Mouse (Mus musculus): ENCODE results near the gene Slc28a2. TPM values are rescaled to one million over a fixed set of nuclear protein-coding genes. Genes with fewer than 3 reads are reported as not detected.
A peak's percentile ranks its signal among the peaks of the same experiment; 100 is the strongest.
"Not testable (repeated sequence)": the region's sequence is repeated elsewhere in the genome, so short reads cannot be mapped to it uniquely, and the experiment has no call there.

Slc28a2 gene
- total RNA-seq, 2 experiments from 2014 or later: 1.8 to 2.4 TPM

DNA sequence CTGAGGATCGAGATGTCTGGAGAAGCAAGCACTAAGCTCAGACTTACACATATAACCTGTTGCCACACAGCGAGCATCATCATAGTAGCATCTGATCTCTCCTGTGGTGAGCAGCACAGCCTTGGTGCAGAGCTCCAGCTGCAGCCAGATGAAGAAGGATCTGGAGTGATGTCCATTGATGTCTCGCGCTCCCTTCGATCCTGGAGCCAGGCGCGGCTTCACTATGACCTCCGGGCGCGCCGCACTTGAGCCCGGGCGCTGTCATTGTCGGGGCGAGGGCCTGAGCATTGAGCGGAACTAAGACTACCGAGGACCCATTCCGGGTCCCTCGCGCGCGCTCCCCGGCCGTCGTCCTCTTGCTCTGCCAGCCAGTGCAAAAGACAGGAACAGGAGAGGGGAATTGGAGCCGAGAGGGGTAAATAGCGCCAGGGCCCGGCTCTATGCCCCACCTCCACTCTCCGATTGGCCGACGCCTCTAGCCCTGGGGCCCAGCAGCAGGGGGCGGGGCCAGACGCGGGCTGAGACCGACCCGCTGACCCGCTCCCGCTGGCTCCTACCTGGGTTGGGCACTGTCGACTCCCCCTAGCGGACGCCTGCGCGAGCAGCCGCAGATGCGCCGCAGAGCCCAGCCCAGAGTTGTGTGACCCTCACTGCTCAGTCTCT, 41.2 kb downstream of the Slc28a2 start:
- peak; percentile 74 to 86 for DNase-seq (ENCODE audit: low spot score in 2 of 2)

DNA sequence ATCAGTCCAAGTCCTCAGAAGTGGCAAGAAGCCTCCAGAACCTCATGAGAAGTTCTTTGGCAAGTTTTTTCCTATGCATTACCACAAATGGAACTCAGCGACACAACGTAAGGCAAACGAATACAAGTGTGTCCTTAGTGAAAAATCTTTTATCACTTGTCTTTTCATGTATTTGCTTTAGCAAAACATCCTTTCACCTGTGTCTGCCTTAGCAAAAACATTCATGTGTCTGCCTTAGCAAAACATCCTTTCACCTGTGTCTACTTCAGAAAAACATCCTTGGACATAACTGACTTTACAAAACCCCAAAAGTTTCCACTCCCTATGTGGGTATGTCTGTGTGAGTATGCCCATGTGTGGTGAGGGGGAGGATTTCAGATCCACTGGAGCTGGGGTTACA, 42.9 kb downstream of the Slc28a2 start:
- DNase-seq (ENCODE audit: low spot score in 2 of 2): no peak

DNA sequence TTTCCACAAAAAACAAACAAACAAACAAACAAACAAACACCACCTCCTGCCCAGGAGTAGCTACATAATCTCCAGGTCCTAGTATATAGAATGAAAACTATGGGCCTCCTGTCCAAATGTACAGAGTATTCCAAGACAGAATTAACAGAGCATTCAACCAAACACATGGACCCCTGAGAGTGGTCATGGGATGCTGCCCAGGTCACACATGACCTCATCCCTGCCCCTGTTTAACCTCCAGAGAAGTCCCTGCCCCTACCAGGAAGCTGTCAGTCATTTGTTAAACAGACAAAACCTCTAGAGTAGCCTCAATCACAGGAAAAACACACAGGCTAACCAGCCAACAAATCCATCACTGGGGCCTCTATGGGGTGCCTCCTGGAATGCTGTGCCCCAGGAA, 50.3 kb downstream of the Slc28a2 start:
- no peak for DNase-seq (ENCODE audit: low spot score in 2 of 2)

DNA sequence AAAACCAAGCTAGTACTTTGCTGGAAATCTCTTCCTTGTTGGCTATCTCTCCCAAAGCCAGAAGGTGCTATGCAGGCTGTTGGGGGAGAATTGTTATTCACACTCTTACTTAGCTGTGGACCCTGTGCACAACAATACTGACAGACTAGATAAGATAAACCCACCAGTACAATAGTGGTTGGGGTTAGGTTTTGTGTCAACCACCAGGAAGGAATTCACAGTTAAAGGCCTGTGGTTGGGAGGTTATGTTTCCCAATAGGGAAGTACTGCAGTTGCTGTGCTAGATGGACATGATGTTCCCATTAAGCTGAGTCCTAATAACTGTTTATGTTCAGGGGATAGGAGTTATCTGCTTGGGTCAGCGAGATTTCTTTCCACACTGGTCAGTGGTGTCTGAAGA, 57.5 kb downstream of the Slc28a2 start:
- not testable (repeated sequence) for DNase-seq (ENCODE audit: low spot score in 2 of 2)

DNA sequence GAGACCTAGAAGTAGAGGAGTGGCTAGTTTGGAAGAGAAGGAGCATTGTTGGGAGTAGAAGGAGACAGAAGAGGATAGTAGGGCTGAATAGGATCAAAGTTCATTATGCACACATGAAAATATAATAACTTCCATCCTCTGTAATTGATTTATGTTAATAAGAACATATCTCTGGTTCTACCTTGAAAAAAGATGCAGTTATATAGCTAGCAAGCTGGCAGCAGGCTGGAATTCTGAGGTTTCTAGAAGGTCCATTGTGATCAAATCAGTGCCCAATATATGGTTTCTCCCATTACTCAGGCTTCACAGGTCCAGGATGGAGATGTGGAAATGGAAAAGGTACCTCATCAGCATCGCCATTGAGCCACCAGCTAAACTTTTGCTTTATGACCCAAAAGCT, 58.4 kb downstream of the Slc28a2 start, which contains the start of gene Gm14085:
TSS of gene Gm14085 (plus strand) at position 301 of the 400 bp plus-strand sequence.
- DNase-seq (ENCODE audit: low spot score in 2 of 2): no peak

DNA sequence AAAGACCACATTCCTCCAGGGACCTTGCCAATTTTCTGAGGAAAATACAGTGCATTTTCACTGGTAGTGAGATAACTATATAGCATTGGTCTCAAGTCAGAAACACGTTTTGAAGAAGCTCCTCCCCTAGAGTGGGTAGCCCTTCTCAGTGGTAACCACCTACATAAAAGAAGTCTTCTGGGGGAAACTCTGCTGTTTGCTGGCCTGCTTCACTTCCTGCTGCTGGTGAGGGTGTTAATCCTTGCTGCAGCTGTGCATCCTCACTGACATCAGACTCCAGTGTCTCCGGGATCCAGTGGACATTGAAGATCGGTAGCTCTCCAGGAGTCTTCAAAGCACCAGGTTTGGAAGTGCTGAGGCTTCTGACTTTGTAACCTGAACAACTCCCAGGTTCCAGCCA, 59.4 kb downstream of the Slc28a2 start:
- not testable (repeated sequence) for DNase-seq (ENCODE audit: low spot score in 2 of 2)

DNA sequence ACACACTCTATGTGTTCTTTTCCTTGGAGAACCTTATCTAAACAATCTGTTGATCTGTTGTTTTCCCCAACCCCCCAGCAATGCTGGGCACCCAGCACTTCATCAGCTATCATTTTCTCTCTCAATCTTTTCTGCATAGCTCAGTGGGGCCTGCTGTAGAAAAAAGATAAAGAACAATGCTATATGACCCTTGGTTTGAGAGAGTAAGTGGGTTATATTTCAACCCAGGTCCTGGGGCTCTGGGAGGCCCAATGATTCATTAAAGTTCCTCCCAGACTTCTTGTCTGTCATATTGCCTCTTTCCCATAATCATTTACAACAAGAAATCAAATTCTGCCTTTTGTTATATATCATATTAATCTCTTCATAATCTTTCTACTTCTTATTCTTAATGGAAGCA, 59.8 kb downstream of the Slc28a2 start:
- not testable (repeated sequence) for DNase-seq (ENCODE audit: low spot score in 2 of 2)

DNA sequence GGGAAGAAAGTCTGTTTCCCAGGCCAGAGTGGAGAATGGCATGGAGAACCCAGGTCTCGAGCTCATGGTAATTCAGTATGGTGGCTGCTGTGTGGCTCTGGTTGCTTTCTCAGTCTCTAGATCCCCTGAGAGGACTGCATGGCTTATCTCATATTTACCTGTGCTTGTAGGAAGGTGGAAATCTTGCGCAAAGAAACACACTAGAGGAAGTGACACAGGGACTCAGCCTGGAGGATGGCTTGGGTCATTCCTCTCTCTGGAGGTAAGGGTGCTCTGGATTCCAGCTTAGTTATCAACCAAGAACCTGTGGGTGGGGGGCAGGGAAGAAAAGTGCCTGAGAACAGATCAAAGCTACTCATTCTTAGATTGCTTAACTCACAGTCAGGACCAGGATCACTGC, 60.4 kb downstream of the Slc28a2 start:
- DNase-seq (ENCODE audit: low spot score in 2 of 2): no peak

Other genes with a start within 250 kb of the Slc28a2 start
- gene Patl2, start 240.3 kb upstream of the Slc28a2 start, total RNA-seq (2021): under 1 TPM in 1 of 2 experiments, not detected in 1; 0.45 TPM
- gene Terb2, start 240.2 kb upstream of the Slc28a2 start, total RNA-seq (2021): not detected
- gene Sord, start 191.7 kb upstream of the Slc28a2 start, total RNA-seq (2021): 10 to 100 TPM; 61.4 to 77.3 TPM
- under 1 TPM; 0.08 to 0.17 TPM for gene Duox2, start 128.0 kb upstream of the Slc28a2 start, total RNA-seq (2021)
- gene Duoxa2, start 127.6 kb upstream of the Slc28a2 start, total RNA-seq (2021): under 1 TPM in 1 of 2 experiments, not detected in 1; 0.20 TPM
- under 1 TPM in 1 of 2 experiments, not detected in 1; 0.25 TPM for gene Duoxa1, start 112.7 kb upstream of the Slc28a2 start, total RNA-seq (2021)
- gene Duox1, start 110.8 kb upstream of the Slc28a2 start, total RNA-seq (2021): under 1 TPM in 1 of 2 experiments, not detected in 1; 0.06 TPM
- gene Shf, start 57.3 kb upstream of the Slc28a2 start, total RNA-seq (2021): 10 to 100 TPM; 30.5 to 32.7 TPM
- under 1 TPM; 0.17 to 0.23 TPM for gene Gm14085, start 58.5 kb downstream of the Slc28a2 start, total RNA-seq (2021)
- gene Gatm, start 184.8 kb downstream of the Slc28a2 start, total RNA-seq (2021): 10 to 100 TPM; 22.8 to 82.9 TPM
- under 1 TPM; 0.42 to 0.68 TPM for gene AA467197, start 210.5 kb downstream of the Slc28a2 start, total RNA-seq (2021)